Mouse (Mus musculus) lung, postnatal 14 days (tissue): Measurements from ENCODE around the gene Vps13c.

Experiments used
- DNase-seq: peaks from one replicate; pipeline ENCODE4 v3.0.0; 2021

The Vps13c gene

GRCm38 (mm10) chr9:67883349-67883984 lies 43.3 kb downstream of the Vps13c start:
- no peak for DNase-seq

- no peak for DNase-seq
These were observed 43.9 kb downstream of the Vps13c start for GRCm38 (mm10) chr9:67884095-67884494.

GRCm38 (mm10) chr9:67886981-67887720 lies 47.0 kb downstream of the Vps13c start:
- peak; percentile 51 for DNase-seq

- DNase-seq: no peak
These were observed 53.3 kb downstream of the Vps13c start for GRCm38 (mm10) chr9:67893474-67893873.

- DNase-seq: no peak
These were observed 56.6 kb downstream of the Vps13c start for GRCm38 (mm10) chr9:67896646-67897295.

GRCm38 (mm10) chr9:67900398-67900797 lies 60.2 kb downstream of the Vps13c start:
- DNase-seq: no peak

GRCm38 (mm10) chr9:67904355-67904754 lies 64.2 kb downstream of the Vps13c start:
- no peak for DNase-seq

- no peak for DNase-seq
These were observed 65.3 kb downstream of the Vps13c start for GRCm38 (mm10) chr9:67905541-67905940.

GRCm38 (mm10) chr9:67914681-67915080 lies 74.5 kb downstream of the Vps13c start:
- no peak for DNase-seq

- no peak for DNase-seq
These were observed 82.2 kb downstream of the Vps13c start for GRCm38 (mm10) chr9:67922350-67922749.

GRCm38 (mm10) chr9:67930629-67931028 lies 90.4 kb downstream of the Vps13c start:
- peak; percentile 32 for DNase-seq

GRCm38 (mm10) chr9:67937286-67937685 lies 97.1 kb downstream of the Vps13c start:
- DNase-seq: no peak

GRCm38 (mm10) chr9:67955466-67956010 lies 115.3 kb downstream of the Vps13c start:
- no peak for DNase-seq

GRCm38 (mm10) chr9:67961953-67962352 lies 121.8 kb downstream of the Vps13c start:
- no peak for DNase-seq

GRCm38 (mm10) chr9:67965889-67966288 lies 125.7 kb downstream of the Vps13c start:
- no peak for DNase-seq

- no peak for DNase-seq
These were observed 126.8 kb downstream of the Vps13c start for GRCm38 (mm10) chr9:67967011-67967410.

GRCm38 (mm10) chr9:67973451-67973850 lies 133.3 kb downstream of the Vps13c start:
- DNase-seq: no peak

- DNase-seq: no peak
These were observed 135.3 kb downstream of the Vps13c start for GRCm38 (mm10) chr9:67975491-67975890.

- no peak for DNase-seq
These were observed 166.4 kb downstream of the Vps13c start for GRCm38 (mm10) chr9:68006566-68006965.

GRCm38 (mm10) chr9:68014991-68015396 lies 174.8 kb downstream of the Vps13c start:
- DNase-seq: peak; percentile 76

GRCm38 (mm10) chr9:68016255-68016954 lies 176.2 kb downstream of the Vps13c start:
- DNase-seq: peak; percentile 48

GRCm38 (mm10) chr9:68020776-68021365 lies 180.7 kb downstream of the Vps13c start:
- peak; percentile 58 for DNase-seq
